Mouse (Mus musculus) thymus, adult 2 months (tissue): ENCODE measurements around the gene Aktip. TPM values are rescaled to one million over a fixed set of nuclear protein-coding genes. Genes with fewer than 3 reads are reported as not detected.
A peak's percentile ranks its signal among the peaks of the same experiment; 100 is the strongest.

ENCODE experiments used
- DNase-seq: peaks from one replicate; pipeline ENCODE4 v3.0.0; 2021
- H3K27ac ChIP-seq: fragments of 200-500 bp; 2 replicates; pipeline ENCODE4 v1.5.1; 2012; ENCODE audit warnings: low read length, control low read depth; ENCODE audit not compliant: control insufficient read depth, insufficient read depth
- H3K27me3 ChIP-seq: fragments of 200-500 bp; 2 replicates; pipeline ENCODE4 v1.6.1; 2012; ENCODE audit warnings: mild to moderate bottlenecking, low read length, moderate library complexity, mixed read lengths; ENCODE audit not compliant: control insufficient read depth, insufficient read depth
- H3K36me3 ChIP-seq: fragments of 200-500 bp; 2 replicates; pipeline ENCODE4 v1.6.1; 2012; ENCODE audit warnings: mild to moderate bottlenecking, low read length, moderate library complexity; ENCODE audit not compliant: control insufficient read depth, insufficient read depth
- H3K4me1 ChIP-seq: fragments of 200-500 bp; replicated peaks from 2 replicates; pipeline ENCODE4 v1.6.1; 2012; ENCODE audit warnings: low read length; ENCODE audit not compliant: control insufficient read depth, insufficient read depth
- H3K4me3 ChIP-seq: fragments of 200-500 bp; 2 replicates; pipeline ENCODE4 v1.5.1; 2012; ENCODE audit warnings: mild to moderate bottlenecking, low read length, control low read depth, moderate library complexity; ENCODE audit not compliant: control insufficient read depth, insufficient read depth
- CTCF ChIP-seq: fragments of 200-500 bp; IDR thresholded peaks from 2 replicates; pipeline ENCODE4 v1.5.1; 2012; ENCODE audit warnings: mild to moderate bottlenecking, control low read depth, low read length, moderate library complexity, borderline replicate concordance; ENCODE audit not compliant: control insufficient read depth, poor library complexity, insufficient read depth; ENCODE audit errors: extremely low read depth
- POLR2A ChIP-seq: fragments of 200-500 bp; IDR thresholded peaks from 2 replicates; pipeline ENCODE4 v1.6.1; 2012; ENCODE audit warnings: mild to moderate bottlenecking, low read length, control low read depth, moderate library complexity; ENCODE audit not compliant: control insufficient read depth, poor library complexity, insufficient read depth; ENCODE audit errors: extremely low read depth
- WGBS: fragments of 180-500 bp; shearing (Covaris S2); methylation state at CpG from one replicate; pipeline ENCODE4 v1.1.7; 2018; 5-methylcytosine and 5-hydroxymethylcytosine counted together
- polyA plus RNA-seq: library from polyadenylated mRNA; depleted of rRNA; stranded (reverse); fragments of >200 nt; gene quantifications from 2 replicates; pipeline ENCODE4 v1.2.3, GENCODE M21; 2012

The Aktip gene
- polyA plus RNA-seq, 1 experiment = 25.0 TPM

DNA sequence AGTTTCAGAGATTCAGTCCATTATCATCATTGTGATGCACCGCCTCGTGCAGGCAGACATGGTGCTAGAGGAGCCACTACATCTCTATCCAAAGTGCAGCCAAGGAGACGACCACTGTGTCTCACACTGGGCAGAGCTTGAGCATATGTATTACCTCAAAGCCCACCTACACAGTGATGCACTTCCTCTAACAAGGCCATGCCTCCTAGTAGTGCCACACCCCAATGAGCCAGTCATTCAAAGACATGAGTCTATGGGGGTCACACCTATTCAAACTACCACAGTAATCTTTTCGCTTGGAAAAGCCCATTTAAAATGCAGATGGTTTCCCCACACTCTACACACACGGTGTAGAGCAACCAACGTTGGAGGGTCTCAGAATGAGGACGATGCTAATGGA is 48.2 kb downstream of the Aktip start:
- no peak overlapping the region for H3K4me3 ChIP-seq
- DNase-seq = no peak
- H3K27ac ChIP-seq = no peak overlapping the region
- WGBS = 97% methylated on average over 7 of the region's 7 CpGs
- no peak for TF ChIP-seq CTCF
- no peak for TF ChIP-seq POLR2A
- no peaks in the 10 kb centered on the region for H3K4me1 ChIP-seq
- H3K36me3 ChIP-seq = no peaks in the 10 kb centered on the region
- H3K27me3 ChIP-seq = no peaks in the 10 kb centered on the region

DNA sequence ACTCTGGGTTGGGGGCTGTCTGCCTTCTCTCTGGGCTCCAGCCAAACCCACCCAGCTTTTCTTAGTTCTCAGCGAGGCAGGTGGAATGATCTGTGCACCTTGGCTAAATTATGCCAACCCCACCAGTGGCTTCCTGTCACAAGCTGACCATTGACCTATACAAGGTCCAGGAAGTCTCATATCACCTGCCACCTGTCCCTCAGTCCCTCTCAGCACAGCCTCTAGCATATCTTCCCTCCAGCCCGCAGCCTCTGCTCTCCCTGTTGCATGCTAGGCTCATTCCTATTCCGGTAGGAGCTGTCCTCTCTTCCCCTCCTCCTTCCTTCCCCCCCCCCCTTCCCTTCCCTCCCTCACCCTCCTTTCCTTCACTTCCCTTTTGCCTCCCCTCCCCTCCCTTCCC is 50.5 kb downstream of the Aktip start:
- DNase-seq = no peak
- Histone ChIP-seq H3K27me3 (no peaks in the 10 kb centered on the region), H3K36me3 (no peaks in the 10 kb centered on the region), H3K27ac (no peak overlapping the region), H3K4me3 (no peak overlapping the region), H3K4me1 (no peaks in the 10 kb centered on the region)
- WGBS = 85% methylated on average over 3 of the region's 3 CpGs
- TF ChIP-seq CTCF (no peak), POLR2A (no peak)

GRCm38 (mm10) chr8:91148643-91149178 is 51.1 kb downstream of the Aktip start:
- no peak for DNase-seq
- no peaks in the 10 kb centered on the region for H3K27me3 ChIP-seq
- no peak overlapping the region for H3K4me3 ChIP-seq
- TF ChIP-seq POLR2A (no peak), CTCF (no peak)
- H3K4me1 ChIP-seq = no peaks in the 10 kb centered on the region
- H3K27ac ChIP-seq = no peak overlapping the region
- H3K36me3 ChIP-seq = no peaks in the 10 kb centered on the region
- 87% methylated on average over 15 of the region's 15 CpGs for WGBS

DNA sequence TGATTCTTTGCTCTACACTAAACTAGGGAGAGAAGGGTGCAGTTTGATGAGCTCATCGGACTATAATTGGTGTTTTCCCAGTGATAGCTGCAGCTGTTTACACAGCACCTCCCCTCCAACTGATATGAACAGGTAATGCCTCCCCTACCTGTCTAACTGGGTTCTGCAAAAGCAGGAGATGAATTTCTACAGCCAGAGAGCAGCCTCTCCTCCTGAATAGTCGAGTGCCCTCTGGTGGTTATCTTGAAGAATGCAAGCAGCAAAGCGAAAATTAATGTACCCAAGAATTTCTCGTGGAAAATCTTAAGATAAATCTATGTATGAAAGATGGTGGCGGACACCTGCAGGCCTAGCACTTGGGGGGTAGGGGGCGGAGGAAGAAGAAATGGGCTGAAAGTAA is 52.1 kb downstream of the Aktip start:
- Histone ChIP-seq H3K36me3 (no peaks in the 10 kb centered on the region), H3K4me1 (no peaks in the 10 kb centered on the region), H3K27ac (no peak overlapping the region), H3K27me3 (no peaks in the 10 kb centered on the region), H3K4me3 (no peak overlapping the region)
- WGBS = 11% methylated on average over 6 of the region's 6 CpGs
- DNase-seq = peak; percentile 45
- TF ChIP-seq CTCF (no peak), POLR2A (no peak)

- Histone ChIP-seq H3K27ac (no peak overlapping the region), H3K4me1 (no peaks in the 10 kb centered on the region), H3K36me3 (no peaks in the 10 kb centered on the region), H3K27me3 (no peaks in the 10 kb centered on the region), H3K4me3 (no peak overlapping the region)
- WGBS = 96% methylated on average over 4 of the region's 4 CpGs
- DNase-seq = no peak
- TF ChIP-seq CTCF (no peak), POLR2A (no peak)
These were observed 58.9 kb downstream of the Aktip start for GRCm38 (mm10) chr8:91140828-91141227.

GRCm38 (mm10) chr8:91135308-91136181 is 64.2 kb downstream of the Aktip start:
- DNase-seq = no peak
- no peak overlapping the region for H3K4me3 ChIP-seq
- no peak for TF ChIP-seq CTCF
- TF ChIP-seq POLR2A = no peak
- WGBS = 90% methylated on average over 14 of the region's 14 CpGs
- H3K4me1 ChIP-seq = peaks cover 5% of the 10 kb centered on the region
- no peaks in the 10 kb centered on the region for H3K27me3 ChIP-seq
- H3K36me3 ChIP-seq = no peaks in the 10 kb centered on the region
- H3K27ac ChIP-seq = no peak overlapping the region
